Mouse (Mus musculus) adrenal gland (tissue): ENCODE measurements around the gene Dzip1.

Experiments
- intact Hi-C: fragments of 180-260 bp; cut with DNase I; formaldehyde crosslinking; loops from one replicate; pipeline ENCODE4 v1.15.1; 2025

The Dzip1 gene

GRCm38 (mm10) chr14:118874786-118875415 lies 50.4 kb downstream of the Dzip1 start:
- intact Hi-C loops: no loop called here

GRCm38 (mm10) chr14:118874126-118874525 lies 51.1 kb downstream of the Dzip1 start:
- intact Hi-C loops: no loop called here

GRCm38 (mm10) chr14:118869712-118870111 lies 55.5 kb downstream of the Dzip1 start:
- intact Hi-C loops: no loop called here

GRCm38 (mm10) chr14:118868102-118868724 lies 57.0 kb downstream of the Dzip1 start:
- intact Hi-C loops: no loop called here

GRCm38 (mm10) chr14:118867366-118867765 lies 57.9 kb downstream of the Dzip1 start:
- intact Hi-C loops: no loop called here

GRCm38 (mm10) chr14:118866014-118866811 lies 59.0 kb downstream of the Dzip1 start:
- intact Hi-C loops: no loop called here

- intact Hi-C loops: no loop called here
Observed at GRCm38 (mm10) chr14:118864905-118865304, 60.4 kb downstream of the Dzip1 start.

GRCm38 (mm10) chr14:118862253-118862652 lies 63.0 kb downstream of the Dzip1 start:
- intact Hi-C loops: no loop called here

- intact Hi-C loops: no loop called here
Observed at GRCm38 (mm10) chr14:118858318-118858717, 66.9 kb downstream of the Dzip1 start.

GRCm38 (mm10) chr14:118856563-118856962 lies 68.7 kb downstream of the Dzip1 start:
- intact Hi-C loops: no loop called here

GRCm38 (mm10) chr14:118855141-118855800 lies 70.0 kb downstream of the Dzip1 start:
- intact Hi-C loops: no loop called here

GRCm38 (mm10) chr14:118854371-118855114 lies 70.7 kb downstream of the Dzip1 start:
- intact Hi-C loops: no loop called here

- intact Hi-C loops: no loop called here
Observed at GRCm38 (mm10) chr14:118851496-118852107, 73.7 kb downstream of the Dzip1 start.

GRCm38 (mm10) chr14:118850696-118851035 lies 74.6 kb downstream of the Dzip1 start:
- intact Hi-C loops: no loop called here

GRCm38 (mm10) chr14:118850011-118850695 lies 75.1 kb downstream of the Dzip1 start:
- intact Hi-C loops: no loop called here

- intact Hi-C loops: no loop called here
Observed at GRCm38 (mm10) chr14:118848171-118848570, 77.1 kb downstream of the Dzip1 start.

GRCm38 (mm10) chr14:118846834-118847233 lies 78.4 kb downstream of the Dzip1 start:
- intact Hi-C loops: no loop called here

- intact Hi-C loops: no loop called here
Observed at GRCm38 (mm10) chr14:118842353-118842752, 82.9 kb downstream of the Dzip1 start.

GRCm38 (mm10) chr14:118840027-118840426 lies 85.2 kb downstream of the Dzip1 start:
- intact Hi-C loops: no loop called here

- intact Hi-C loops: loop anchor here (2.0 kb wide), 1 partner anchor 51 kb away; no protein-coding TSS in a partner anchor
Observed at GRCm38 (mm10) chr14:118839416-118839815, 85.8 kb downstream of the Dzip1 start.
